Mouse (Mus musculus) lung, adult 2 months (tissue): Measurements from ENCODE around the gene Hist1h3b. TPM values are rescaled to one million over a fixed set of nuclear protein-coding genes. Genes with fewer than 3 reads are reported as not detected.
"Not testable (repeated sequence)": the region's sequence is repeated elsewhere in the genome, so short reads cannot be mapped to it uniquely, and the experiment has no call there.

Experiments
- DNase-seq: peaks from one replicate; pipeline ENCODE4 v3.0.0; 2022
- H3K4me1 ChIP-seq: fragments of 200-500 bp; 2 replicates; pipeline ENCODE4 v1.6.1; 2011; ENCODE audit warnings: low read length; ENCODE audit not compliant: control insufficient read depth, insufficient read depth
- H3K4me3 ChIP-seq: fragments of 200-500 bp; replicated peaks from 2 replicates; pipeline ENCODE3; 2011; ENCODE audit warnings: low read depth, mild to moderate bottlenecking, control low read depth, low read length; ENCODE audit errors: extremely low read depth
- CTCF ChIP-seq: fragments of 200-500 bp; IDR thresholded peaks from 2 replicates; pipeline ENCODE4 v1.5.1; 2011; ENCODE audit warnings: mild to moderate bottlenecking, low read length, control low read depth; ENCODE audit not compliant: insufficient read depth
- POLR2A ChIP-seq: fragments of 200-500 bp; IDR thresholded peaks from 2 replicates; pipeline ENCODE4 v1.6.1; 2011; ENCODE audit warnings: low read depth, mild to moderate bottlenecking, control low read depth, low read length, borderline replicate concordance; ENCODE audit errors: extremely low read depth
- WGBS: fragments of 180-500 bp; shearing (Covaris S2); methylation state at CpG from one replicate; pipeline ENCODE4 v1.1.7; 2018; 5-methylcytosine and 5-hydroxymethylcytosine counted together
- polyA plus RNA-seq: library from polyadenylated mRNA; depleted of rRNA; stranded (reverse); fragments of >200 nt; gene quantifications from 2 replicates; pipeline ENCODE4 v1.2.3, GENCODE M21; 2012

Hist1h3b gene
- polyA plus RNA-seq, 1 experiment: 3.8 TPM

GRCm38 (mm10) chr13:23717176-23717575 lies 34.9 kb upstream of the Hist1h3b start:
- WGBS: 49% methylated on average over 11 of the region's 11 CpGs
- DNase-seq: no peak
- Histone ChIP-seq H3K4me1 (no peaks in the 10 kb centered on the region), H3K4me3 (no peak overlapping the region)
- no peak for TF ChIP-seq POLR2A

GRCm38 (mm10) chr13:23717593-23718245 lies 34.3 kb upstream of the Hist1h3b start:
- DNase-seq, H3K4me3 ChIP-seq, H3K4me1 ChIP-seq: not testable (repeated sequence)
- WGBS: 19% methylated on average over 2 of the region's 2 CpGs

DNA sequence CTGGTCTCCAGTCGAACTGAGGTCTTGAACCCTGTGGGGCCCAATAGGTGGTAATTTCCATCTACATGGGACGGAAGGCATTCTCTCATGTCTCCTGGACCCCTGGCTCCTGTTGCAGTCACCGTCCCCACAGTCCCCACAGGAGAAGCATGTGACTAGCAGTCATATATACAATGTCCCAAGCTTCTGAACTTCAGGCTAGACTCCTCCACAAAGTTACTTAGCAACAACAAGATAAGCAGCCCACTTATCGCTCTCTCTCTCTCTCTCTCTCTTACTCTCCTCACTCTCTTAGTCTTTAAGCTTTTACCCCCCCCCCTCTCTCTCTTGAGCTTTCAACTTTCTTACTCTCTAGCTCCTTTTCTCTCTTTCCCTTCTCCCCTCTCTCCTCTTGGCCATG lies 27.8 kb upstream of the Hist1h3b start:
- TF ChIP-seq POLR2A (no peak), CTCF (no peak)
- no peaks in the 10 kb centered on the region for H3K4me1 ChIP-seq
- DNase-seq: no peak
- WGBS: 77% methylated on average over 4 of the region's 4 CpGs
- H3K4me3 ChIP-seq: no peak overlapping the region

- no peak for DNase-seq
- TF ChIP-seq POLR2A (no peak), CTCF (no peak)
- 95% methylated on average over 1 of the region's 1 CpGs for WGBS
- no peak overlapping the region for H3K4me3 ChIP-seq
- H3K4me1 ChIP-seq: no peaks in the 10 kb centered on the region
Measured at GRCm38 (mm10) chr13:23725213-23725612, 26.9 kb upstream of the Hist1h3b start.

DNA sequence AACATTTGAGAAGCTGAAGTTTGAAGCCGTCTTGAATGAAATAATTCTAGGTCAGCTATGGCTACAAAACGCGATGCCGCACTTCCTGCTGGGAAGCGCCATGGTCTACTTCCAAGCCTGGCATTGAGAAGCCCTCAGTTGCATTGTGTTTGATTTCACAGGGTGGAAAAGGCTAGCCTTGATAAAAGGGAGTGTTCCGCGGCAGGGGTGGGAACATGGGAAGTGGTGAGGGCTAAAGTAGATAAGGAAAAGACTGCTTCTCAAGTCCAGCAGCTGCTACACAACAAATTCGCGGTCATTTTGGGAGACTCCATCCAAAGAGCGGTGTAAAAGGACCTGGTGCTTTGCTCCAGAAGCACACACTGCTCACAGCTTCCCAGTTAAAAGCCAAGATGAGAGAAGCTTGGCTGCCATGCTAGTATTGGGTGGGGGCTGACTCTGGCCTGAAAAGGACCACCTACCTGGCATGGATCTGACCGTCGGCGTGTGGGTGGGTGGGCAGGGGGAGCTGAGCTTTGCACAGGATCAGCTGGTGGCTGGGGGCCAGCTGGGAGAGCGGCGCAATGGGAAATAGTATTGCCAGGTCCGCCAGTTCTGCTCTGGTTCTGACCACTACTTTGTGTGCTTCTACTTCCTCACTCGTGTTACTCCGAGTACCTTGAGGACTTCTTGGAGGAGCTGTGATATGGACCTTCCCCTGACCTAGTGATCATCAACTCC lies 23.4 kb upstream of the Hist1h3b start:
- DNase-seq: no peak
- Histone ChIP-seq H3K4me3 (no peak overlapping the region), H3K4me1 (no peaks in the 10 kb centered on the region)
- WGBS: 79% methylated on average over 18 of the region's 18 CpGs
- TF ChIP-seq POLR2A: no peak
- no peak for TF ChIP-seq CTCF

GRCm38 (mm10) chr13:23729192-23729525 lies 22.9 kb upstream of the Hist1h3b start:
- WGBS: 80% methylated on average over 9 of the region's 9 CpGs
- no peak for DNase-seq
- no peaks in the 10 kb centered on the region for H3K4me1 ChIP-seq
- no peak for TF ChIP-seq POLR2A
- no peak for TF ChIP-seq CTCF
- no peak overlapping the region for H3K4me3 ChIP-seq

DNA sequence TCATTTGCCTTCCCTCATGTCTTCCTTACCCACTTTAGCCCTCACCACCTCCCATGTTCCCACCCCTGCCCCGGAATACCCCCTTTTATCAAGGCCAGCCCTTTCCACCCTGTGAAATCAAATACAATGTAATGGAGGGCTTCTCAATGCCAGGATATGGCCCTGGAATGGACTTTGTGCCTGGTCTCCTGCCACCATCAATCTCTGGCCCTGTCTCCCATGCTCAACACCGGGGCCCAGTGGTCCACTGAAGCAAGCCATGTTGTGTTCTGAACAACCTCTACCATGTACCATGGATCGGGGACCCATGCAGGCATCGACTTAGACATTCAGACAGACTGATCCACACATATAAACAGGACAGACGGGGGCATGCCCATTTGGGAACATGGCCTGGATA lies 22.4 kb upstream of the Hist1h3b start:
- DNase-seq: no peak
- WGBS: 91% methylated on average over 5 of the region's 5 CpGs
- Histone ChIP-seq H3K4me3 (no peak overlapping the region), H3K4me1 (no peaks in the 10 kb centered on the region)
- TF ChIP-seq POLR2A: no peak
- no peak for TF ChIP-seq CTCF

- H3K4me1 ChIP-seq: no peaks in the 10 kb centered on the region
- no peak for DNase-seq
- TF ChIP-seq CTCF: no peak
- no peak for TF ChIP-seq POLR2A
- no peak overlapping the region for H3K4me3 ChIP-seq
- 32% methylated on average over 8 of the region's 8 CpGs for WGBS
Measured at GRCm38 (mm10) chr13:23730479-23730878, 21.6 kb upstream of the Hist1h3b start.

GRCm38 (mm10) chr13:23732156-23732804 lies 19.8 kb upstream of the Hist1h3b start:
- TF ChIP-seq POLR2A (no peak), CTCF (peak; percentile 45; the same call in 1 of the 2 replicates)
- DNase-seq: no peak
- Histone ChIP-seq H3K4me3 (no peak overlapping the region), H3K4me1 (no peaks in the 10 kb centered on the region)
- WGBS: 22% methylated on average over 8 of the region's 8 CpGs

DNA sequence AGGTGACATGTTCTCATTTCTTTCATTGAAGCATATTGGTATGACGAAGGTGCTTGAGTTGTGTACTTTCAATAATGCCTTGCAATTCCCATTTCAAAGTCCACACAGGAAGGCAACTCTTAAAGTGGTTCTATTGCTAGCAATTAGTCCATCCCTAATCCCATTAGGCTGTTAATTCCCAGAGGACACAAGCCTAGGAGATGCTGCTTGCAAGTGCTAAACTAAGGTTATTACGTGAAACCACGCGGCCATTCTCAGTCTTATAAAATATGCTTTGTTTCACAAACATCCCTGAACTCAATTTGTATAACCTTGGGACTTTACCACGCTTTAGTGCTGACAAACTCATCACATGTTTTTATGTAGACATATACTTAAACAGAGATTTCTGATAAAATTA lies 15.0 kb upstream of the Hist1h3b start:
- no peak for DNase-seq
- TF ChIP-seq POLR2A: no peak
- TF ChIP-seq CTCF: no peak
- Histone ChIP-seq H3K4me3 (no peak overlapping the region), H3K4me1 (peaks cover 4% of the 10 kb centered on the region)
- 93% methylated on average over 5 of the region's 5 CpGs for WGBS

GRCm38 (mm10) chr13:23738041-23738440 lies 14.0 kb upstream of the Hist1h3b start:
- Histone ChIP-seq H3K4me3 (peak overlapping the region; percentile 32), H3K4me1 (peaks cover 4% of the 10 kb centered on the region)
- no peak for DNase-seq
- no peak for TF ChIP-seq CTCF
- no peak for TF ChIP-seq POLR2A
- WGBS: 26% methylated on average over 4 of the region's 4 CpGs
